Mouse (Mus musculus) lung, postnatal 0 days (tissue): ENCODE data around the gene Kank1. TPM values are rescaled to one million over a fixed set of nuclear protein-coding genes. Genes with fewer than 3 reads are reported as not detected.

Experiments used
- ATAC-seq: fragments of 200-750 bp; cut with Nextera tagmentation; 2 replicates; pipeline ENCODE4 v1.8.0; 2017; ENCODE audit warnings: moderate library complexity
- DNase-seq: peaks from one replicate; pipeline ENCODE4 v3.0.0-alpha.2; 2016; ENCODE audit warnings: low spot score
- H3K27ac ChIP-seq: fragments of 300-500 bp; sonication (generic); 2 replicates; pipeline ENCODE4 v1.5.1; 2014; ENCODE audit warnings: antibody characterized with exemption, mild to moderate bottlenecking, low read length, mixed read lengths
- H3K27me3 ChIP-seq: fragments of 300-500 bp; sonication (generic); replicated peaks from 2 replicates; pipeline ENCODE4 v1.6.1; 2014; ENCODE audit warnings: low read length, mixed read lengths; ENCODE audit not compliant: insufficient read depth
- H3K36me3 ChIP-seq: fragments of 300-500 bp; sonication (generic); 2 replicates; pipeline ENCODE4 v1.6.1; 2014; ENCODE audit warnings: low read length, mixed read lengths; ENCODE audit not compliant: insufficient read depth
- H3K4me1 ChIP-seq: fragments of 300-500 bp; sonication (generic); 2 replicates; pipeline ENCODE4 v1.6.1; 2014; ENCODE audit warnings: antibody characterized with exemption, low read depth, low read length, mixed read lengths; ENCODE audit not compliant: insufficient read depth
- H3K4me2 ChIP-seq: fragments of 300-500 bp; sonication (generic); replicated peaks from 2 replicates; pipeline ENCODE4 v1.6.1; 2014; ENCODE audit warnings: low read depth, mild to moderate bottlenecking, low read length, moderate library complexity, mixed read lengths
- H3K4me3 ChIP-seq: fragments of 300-500 bp; sonication (generic); 2 replicates; pipeline ENCODE4 v1.5.1; 2014; ENCODE audit warnings: low read depth, low read length
- H3K9ac ChIP-seq: fragments of 300-500 bp; sonication (generic); replicated peaks from 2 replicates; pipeline ENCODE4 v1.6.1; 2014; ENCODE audit warnings: low read depth, mild to moderate bottlenecking
- H3K9me3 ChIP-seq: fragments of 300-500 bp; sonication (generic); 2 replicates; pipeline ENCODE4 v1.6.1; 2016; ENCODE audit warnings: low read length, mixed read lengths
- CTCF ChIP-seq: IDR thresholded peaks from 2 replicates; pipeline ENCODE4 v1.5.1; 2016; ENCODE audit warnings: antibody characterized with exemption, mild to moderate bottlenecking
- EP300 ChIP-seq: IDR thresholded peaks from 2 replicates; pipeline ENCODE4 v1.6.1; 2016; ENCODE audit warnings: antibody characterized with exemption, mild to moderate bottlenecking, control low read depth
- WGBS: fragments of 180-500 bp; shearing (Covaris S2); extraction: QIAGEN DNeasy Blood & Tissue Kit; methylation state at CpG from one replicate; pipeline ENCODE4 v1.1.7; 2014; 5-methylcytosine and 5-hydroxymethylcytosine counted together
- polyA plus RNA-seq: library from polyadenylated mRNA; unstranded; fragments of >200 nt; fragmentation: Nextera tagmentation; extraction: Ambion mirVana; gene quantifications from 2 replicates; pipeline ENCODE4 v1.2.1, GENCODE M21; 2015

The Kank1 gene
- polyA plus RNA-seq, 1 experiment from 2014 or later = 6.9 TPM

DNA sequence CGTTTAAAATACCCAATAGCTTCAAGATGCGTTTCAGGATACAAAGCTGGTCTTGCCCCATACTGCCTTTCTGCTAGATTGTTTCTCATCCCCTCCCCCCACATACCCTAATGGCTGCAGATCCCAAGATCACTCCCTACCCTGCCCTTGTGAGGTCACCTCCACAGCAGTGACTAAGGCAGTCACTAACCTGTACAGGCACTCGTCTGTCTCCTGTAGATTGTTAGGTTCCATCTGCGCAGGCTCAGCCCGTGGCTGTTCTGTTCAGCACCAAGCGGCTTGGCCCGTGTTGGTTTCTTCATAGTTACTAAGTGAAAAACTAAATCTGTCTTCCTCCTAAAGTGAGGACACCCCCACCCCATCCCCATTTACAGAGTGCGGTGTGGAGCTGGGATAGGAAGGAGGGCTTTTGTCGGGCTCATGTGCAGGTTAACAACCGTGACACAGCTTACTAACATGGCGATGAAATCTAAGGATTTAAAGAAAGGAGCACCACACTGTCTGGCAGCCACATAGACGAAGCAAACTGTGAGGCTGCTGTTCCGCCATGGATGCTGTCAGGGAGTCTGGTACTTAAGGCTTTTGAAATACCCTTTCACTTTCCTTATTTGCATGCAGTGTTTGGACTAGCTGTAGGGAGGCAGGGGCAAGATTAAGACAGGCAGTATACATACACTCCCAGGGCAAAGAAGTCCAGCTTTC lies 163.6 kb downstream of the Kank1 start:
- Histone ChIP-seq H3K4me1 (peaks cover 12% of the 10 kb centered on the region; the same call in 1 of the 2 replicates), H3K27me3 (no peaks in the 10 kb centered on the region), H3K9me3 (no peaks in the 10 kb centered on the region), H3K4me2 (peak overlapping the region; percentile 35; the same call in 1 of the 2 replicates), H3K9ac (no peak overlapping the region), H3K36me3 (no peaks in the 10 kb centered on the region), H3K4me3 (no peak overlapping the region), H3K27ac (no peak overlapping the region)
- TF ChIP-seq CTCF (no peak), EP300 (no peak)
- WGBS = 31% methylated on average over 13 of the region's 13 CpGs
- ATAC-seq (peak; percentile 57; the same call in 1 of the 2 replicates), DNase-seq (peak; percentile 40)

GRCm38 (mm10) chr19:25401521-25401920 lies 164.7 kb downstream of the Kank1 start:
- peaks cover 12% of the 10 kb centered on the region; the same call in 1 of the 2 replicates for H3K4me1 ChIP-seq
- H3K27me3 ChIP-seq = no peaks in the 10 kb centered on the region
- H3K27ac ChIP-seq = no peak overlapping the region
- ATAC-seq = no peak
- WGBS = 83% methylated on average over 8 of the region's 8 CpGs
- no peak for DNase-seq
- H3K9me3 ChIP-seq = no peaks in the 10 kb centered on the region
- H3K36me3 ChIP-seq = no peaks in the 10 kb centered on the region
- H3K9ac ChIP-seq = no peak overlapping the region
- TF ChIP-seq CTCF (no peak), EP300 (no peak)
- H3K4me2 ChIP-seq = no peak overlapping the region
- H3K4me3 ChIP-seq = no peak overlapping the region

- WGBS = 57% methylated on average over 4 of the region's 4 CpGs
- ATAC-seq (no peak), DNase-seq (peak; percentile 21)
- Histone ChIP-seq H3K27ac (no peak overlapping the region), H3K27me3 (no peaks in the 10 kb centered on the region), H3K36me3 (no peaks in the 10 kb centered on the region), H3K4me3 (no peak overlapping the region), H3K4me1 (peaks cover 12% of the 10 kb centered on the region; the same call in 1 of the 2 replicates), H3K9ac (no peak overlapping the region), H3K9me3 (no peaks in the 10 kb centered on the region), H3K4me2 (no peak overlapping the region)
- TF ChIP-seq CTCF (no peak), EP300 (no peak)
Observed at GRCm38 (mm10) chr19:25404163-25404562, 167.4 kb downstream of the Kank1 start.

GRCm38 (mm10) chr19:25405987-25406386 lies 169.2 kb downstream of the Kank1 start:
- Histone ChIP-seq H3K9ac (no peak overlapping the region), H3K4me1 (no peaks in the 10 kb centered on the region), H3K4me3 (peak overlapping the region; percentile 35), H3K36me3 (no peaks in the 10 kb centered on the region), H3K27ac (no peak overlapping the region), H3K4me2 (peak overlapping the region; percentile 79), H3K9me3 (no peaks in the 10 kb centered on the region), H3K27me3 (no peaks in the 10 kb centered on the region)
- DNase-seq (no peak), ATAC-seq (no peak)
- WGBS = 42% methylated on average over 6 of the region's 6 CpGs
- TF ChIP-seq CTCF (no peak), EP300 (no peak)

DNA sequence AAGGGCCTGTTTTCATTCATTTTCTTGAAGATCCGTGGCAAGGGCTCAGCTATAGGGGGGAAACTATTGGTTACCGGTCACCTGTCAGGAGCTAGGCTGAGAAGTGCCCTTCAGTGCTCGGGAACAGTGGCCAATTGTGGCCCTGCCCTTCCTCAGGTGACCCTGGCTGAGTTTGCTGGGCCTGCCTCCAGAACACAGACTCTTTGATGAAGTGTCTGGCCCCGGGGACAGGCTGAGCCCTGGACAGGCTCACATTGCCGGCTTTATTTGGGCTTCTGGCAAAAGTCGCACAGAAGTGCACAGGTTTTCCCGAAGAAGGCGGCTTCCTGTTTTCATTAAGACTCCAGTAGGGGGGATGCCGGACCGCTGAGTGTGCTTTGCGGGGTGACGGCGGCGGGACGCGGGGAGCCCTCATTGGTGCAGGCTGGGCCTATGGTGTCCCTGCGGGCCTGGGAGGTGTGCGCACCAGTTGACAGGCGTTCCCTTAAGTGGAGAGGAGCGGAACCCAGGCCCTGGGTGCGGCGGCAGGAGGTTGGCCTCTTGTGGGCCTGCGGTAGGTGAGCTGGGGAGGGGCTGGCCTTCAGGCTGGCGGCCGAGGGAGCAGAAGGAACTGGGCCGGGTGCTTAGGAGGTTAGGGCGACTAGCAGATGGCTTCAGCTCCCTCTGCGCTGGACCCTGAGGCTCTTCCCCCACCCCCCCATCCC lies 169.9 kb downstream of the Kank1 start:
- ATAC-seq (peak; percentile 92), DNase-seq (peak; percentile 83)
- H3K4me3 ChIP-seq = peak overlapping the region; percentile 35
- H3K36me3 ChIP-seq = no peaks in the 10 kb centered on the region
- peak overlapping the region; percentile 19; the same call in 1 of the 2 replicates for H3K9ac ChIP-seq
- 4% methylated on average over 24 of the region's 28 CpGs for WGBS
- H3K27me3 ChIP-seq = no peaks in the 10 kb centered on the region
- TF ChIP-seq EP300 (no peak), CTCF (no peak; the same call in 1 of the 2 replicates)
- no peaks in the 10 kb centered on the region for H3K4me1 ChIP-seq
- peak overlapping the region; percentile 71; the same call in 1 of the 2 replicates for H3K27ac ChIP-seq
- H3K9me3 ChIP-seq = no peaks in the 10 kb centered on the region
- H3K4me2 ChIP-seq = peak overlapping the region; percentile 79

- WGBS = 1% methylated on average over 10 of the region's 10 CpGs
- ATAC-seq (peak; percentile 26), DNase-seq (peak; percentile 58)
- no peaks in the 10 kb centered on the region for H3K9me3 ChIP-seq
- no peaks in the 10 kb centered on the region for H3K27me3 ChIP-seq
- no peaks in the 10 kb centered on the region for H3K36me3 ChIP-seq
- H3K4me1 ChIP-seq = no peaks in the 10 kb centered on the region
- H3K4me3 ChIP-seq = peak overlapping the region; percentile 35
- TF ChIP-seq EP300 (no peak), CTCF (no peak)
- H3K9ac ChIP-seq = peak overlapping the region; percentile 19; the same call in 1 of the 2 replicates
- H3K4me2 ChIP-seq = peak overlapping the region; percentile 79
- H3K27ac ChIP-seq = peak overlapping the region; percentile 71; the same call in 1 of the 2 replicates
Observed at GRCm38 (mm10) chr19:25407185-25407886, 170.6 kb downstream of the Kank1 start.
